Comparison of ENCODE assay signal across 7 mouse cellular contexts in genomic region chr6:83775638-83776293, GRCm38 (mm10). TPM values are rescaled to one million over a fixed set of nuclear protein-coding genes. Genes with fewer than 3 reads are reported as not detected.
A peak's percentile ranks its signal among the peaks of the same experiment; 100 is the strongest.
DNase-seq lines count a peak whose midpoint lies in the region; ATAC-seq lines count a peak whose summit lies in the region.

Gene Tex261 (minus strand): TSS chr6:83775813.

- H3K4me3 ChIP-seq in embryonic facial prominence, embryonic 11.5 days (ENCODE audit: low read depth, low read length) = peak within 1 kb of the TSS; percentile 91
- peak within 1 kb of the TSS; percentile 75 for H3K4me3 ChIP-seq in limb, embryonic 10.5 days
- H3K4me3 ChIP-seq in midbrain, embryonic 13.5 days (replicated peaks) = peak within 1 kb of the TSS; percentile 95

- peak within 1 kb of the TSS; percentile 94 for H3K9ac ChIP-seq in embryonic facial prominence, embryonic 11.5 days (replicated peaks; ENCODE audit: low read length)
- H3K9ac ChIP-seq in midbrain, embryonic 13.5 days (replicated peaks) = peak within 1 kb of the TSS; percentile 96

- no peaks in the 10 kb centered on the region for H3K4me1 ChIP-seq in embryonic facial prominence, embryonic 11.5 days (ENCODE audit: control insufficient read depth, insufficient read depth, low read length)
- H3K4me1 ChIP-seq in limb, embryonic 10.5 days = peaks cover 23% of the 10 kb centered on the region
- H3K4me1 ChIP-seq in midbrain, embryonic 13.5 days (replicated peaks) = peaks cover 23% of the 10 kb centered on the region

- under 1% methylated on average over 45 of the region's 45 CpGs for WGBS in embryonic facial prominence, embryonic 11.5 days
- under 1% methylated on average over 45 of the region's 45 CpGs for WGBS in limb, embryonic 10.5 days
- under 1% methylated on average over 44 of the region's 45 CpGs for WGBS in midbrain, embryonic 13.5 days

- DNase-seq in adrenal gland, postnatal 14 days = peak; percentile 97
- peak; percentile 93 for DNase-seq in embryonic facial prominence, embryonic 11.5 days (ENCODE audit: low spot score)
- peak; percentile 89 for DNase-seq in kidney, adult 11 months
- peak; percentile 91 for DNase-seq in limb, embryonic 10.5 days (ENCODE audit: low spot score)
- peak; percentile 78 for DNase-seq in spleen, adult 12 weeks (ENCODE audit: low spot score)

- H3K9me3 ChIP-seq in embryonic facial prominence, embryonic 11.5 days (replicated peaks; ENCODE audit: control insufficient read depth, low read length) = no peaks in the 10 kb centered on the region
- no peaks in the 10 kb centered on the region for H3K9me3 ChIP-seq in limb, embryonic 10.5 days (replicated peaks)
- H3K9me3 ChIP-seq in midbrain, embryonic 13.5 days = no peaks in the 10 kb centered on the region

- H3K36me3 ChIP-seq in embryonic facial prominence, embryonic 11.5 days (replicated peaks; ENCODE audit: control insufficient read depth, insufficient read depth, low read depth, low read length) = no peaks in the 10 kb centered on the region; the same call in 1 of the 2 replicates
- peaks cover 27% of the 10 kb centered on the region for H3K36me3 ChIP-seq in limb, embryonic 10.5 days
- peaks cover 24% of the 10 kb centered on the region for H3K36me3 ChIP-seq in midbrain, embryonic 13.5 days

- peak within 1 kb of the TSS; percentile 73 for H3K4me2 ChIP-seq in embryonic facial prominence, embryonic 11.5 days (ENCODE audit: low read depth, low read length)
- H3K4me2 ChIP-seq in midbrain, embryonic 13.5 days (replicated peaks) = peak within 1 kb of the TSS; percentile 71

- peak within 1 kb of the TSS; percentile 29 for H3K27ac ChIP-seq in embryonic facial prominence, embryonic 11.5 days (replicated peaks; ENCODE audit: low read depth, low read length)
- H3K27ac ChIP-seq in limb, embryonic 10.5 days = peak within 1 kb of the TSS; percentile 89
- H3K27ac ChIP-seq in midbrain, embryonic 13.5 days = peak within 1 kb of the TSS; percentile 85

- H3K27me3 ChIP-seq in embryonic facial prominence, embryonic 11.5 days (ENCODE audit: control insufficient read depth, insufficient read depth, low read length) = no peaks in the 10 kb centered on the region
- H3K27me3 ChIP-seq in limb, embryonic 10.5 days (ENCODE audit: low read depth, poor library complexity, severe bottlenecking) = no peaks in the 10 kb centered on the region
- H3K27me3 ChIP-seq in midbrain, embryonic 13.5 days = no peaks in the 10 kb centered on the region

- peak; percentile 95 for ATAC-seq in embryonic facial prominence, embryonic 11.5 days (replicated peaks; ENCODE audit: insufficient number of reproducible peaks, low FRiP score, low TSS enrichment, low read depth)
- ATAC-seq in granulocyte monocyte progenitor cell, adult 5-6 weeks (replicated peaks; ENCODE audit: poor library complexity, severe bottlenecking) = peak; percentile 68
- ATAC-seq in midbrain, embryonic 13.5 days = peak; percentile 98

RNA-seq across cellular contexts. Expression of gene Tex261, which starts in this region (rescaled TPM):
- 111 and 143 TPM in 2 replicates for total RNA-seq in adrenal gland, postnatal 14 days (2021)
- polyA plus RNA-seq in embryonic facial prominence, embryonic 11.5 days (2014; fragmentation: Nextera tagmentation; extraction: Ambion mirVana) = 53.5 and 56.8 TPM in 2 replicates
- total RNA-seq in granulocyte monocyte progenitor cell, adult 5-6 weeks (2014; fragmentation: Nextera tagmentation) = 60.4 and 82.5 TPM in 2 replicates
- total RNA-seq in granulocyte monocyte progenitor cell, adult 5-6 weeks (2017) = 35.2 and 37.3 TPM in 2 replicates
- polyA plus RNA-seq in limb, embryonic 10.5 days (2016; fragmentation: Nextera tagmentation; extraction: Ambion mirVana) = 82.9 and 83.5 TPM in 2 replicates
- 61.7 and 64.4 TPM in 2 replicates for polyA plus RNA-seq in midbrain, embryonic 13.5 days (2015; fragmentation: Nextera tagmentation; extraction: Ambion mirVana)

Comparison
In these comparisons a context has a peak if more than half of its experiments do, and no peak if none do; other contexts are left out.
1. Peak in every context shown above with its lines: DNase-seq, ATAC-seq, H3K4me3 ChIP-seq and H3K27ac ChIP-seq.
2. H3K27ac ChIP-seq: peak in every context shown above with its lines; median percentile 89 in limb, embryonic 10.5 days; 85 in midbrain, embryonic 13.5 days; 29 in embryonic facial prominence, embryonic 11.5 days.